Mouse (Mus musculus): ENCODE measurements around the gene Ldhal6b.
"Not testable (repeated sequence)": the region's sequence is repeated elsewhere in the genome, so short reads cannot be mapped to it uniquely, and the experiment has no call there.

DNA sequence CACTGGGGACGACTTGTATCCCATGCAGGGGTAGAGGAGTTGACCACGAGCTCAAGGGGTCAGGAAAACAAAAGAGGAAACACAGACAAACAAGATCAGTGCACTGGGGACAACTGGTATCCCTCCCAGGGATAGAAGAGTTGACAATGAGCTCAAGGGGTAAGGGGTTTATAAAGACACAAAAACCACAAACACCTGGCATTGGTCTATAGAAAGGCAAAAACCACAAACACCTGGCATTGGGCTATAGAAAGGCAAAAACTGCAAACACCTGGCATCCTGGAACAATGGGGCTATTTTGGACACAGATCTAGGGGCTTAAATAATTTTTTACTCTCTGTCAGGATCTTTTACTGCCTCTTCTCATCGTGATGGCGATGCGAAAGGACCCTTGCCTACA is 23.8 kb upstream of the Ldhal6b start:
- not testable (repeated sequence) for TF ChIP-seq CTCF, EP300 (IDR thresholded peaks at IDR 0.05; ENCODE audit: low read depth)

Data from heart, postnatal 0 days (tissue).